Mouse (Mus musculus) neural tube, embryonic 15.5 days (tissue): ENCODE measurements around the gene Ptprm. TPM values are rescaled to one million over a fixed set of nuclear protein-coding genes. Genes with fewer than 3 reads are reported as not detected.

Experiments used
- ATAC-seq: fragments of 200-750 bp; cut with Nextera tagmentation; 2 replicates; pipeline ENCODE4 v1.8.0; 2017; ENCODE audit warnings: mild to moderate bottlenecking, moderate TSS enrichment, moderate library complexity; ENCODE audit not compliant: low FRiP score
- H3K27ac ChIP-seq: fragments of 300-500 bp; sonication (generic); replicated peaks from 2 replicates; pipeline ENCODE4 v1.5.1; 2015; ENCODE audit warnings: mild to moderate bottlenecking, inconsistent platforms
- H3K27me3 ChIP-seq: fragments of 300-500 bp; sonication (generic); replicated peaks from 2 replicates; pipeline ENCODE4 v1.6.1; 2015; ENCODE audit warnings: inconsistent platforms
- H3K36me3 ChIP-seq: fragments of 300-500 bp; sonication (generic); 2 replicates; pipeline ENCODE4 v1.6.1; 2015; ENCODE audit warnings: inconsistent platforms
- H3K4me1 ChIP-seq: fragments of 300-500 bp; sonication (generic); 2 replicates; pipeline ENCODE4 v1.6.1; 2015; ENCODE audit warnings: inconsistent platforms
- H3K4me2 ChIP-seq: fragments of 300-500 bp; sonication (generic); 2 replicates; pipeline ENCODE4 v1.6.1; 2015; ENCODE audit warnings: inconsistent platforms, mild to moderate bottlenecking, moderate library complexity
- H3K4me3 ChIP-seq: fragments of 300-500 bp; sonication (generic); replicated peaks from 2 replicates; pipeline ENCODE4 v1.5.1; 2015; ENCODE audit warnings: mild to moderate bottlenecking, inconsistent platforms
- H3K9ac ChIP-seq: fragments of 300-500 bp; sonication (generic); replicated peaks from 2 replicates; pipeline ENCODE4 v1.6.1; 2015; ENCODE audit warnings: mild to moderate bottlenecking, inconsistent platforms
- H3K9me3 ChIP-seq: fragments of 300-500 bp; sonication (generic); replicated peaks from 2 replicates; pipeline ENCODE4 v1.6.1; 2016; ENCODE audit warnings: inconsistent platforms
- WGBS: fragments of 180-500 bp; shearing (Covaris S2); methylation state at CpG from one replicate; pipeline ENCODE4 v1.1.7; 2015; ENCODE audit warnings: mixed read lengths; 5-methylcytosine and 5-hydroxymethylcytosine counted together
- polyA plus RNA-seq: library from polyadenylated mRNA; unstranded; fragments of >200 nt; fragmentation: Nextera tagmentation; extraction: Ambion mirVana; gene quantifications from 2 replicates; pipeline ENCODE4 v1.2.1, GENCODE M21; 2015

Ptprm gene
- 21.3 and 25.3 TPM in 2 replicates for polyA plus RNA-seq

- peak within 1 kb of the TSS; percentile 73 for H3K9ac ChIP-seq
- H3K4me1 ChIP-seq: peaks cover 38% of the 10 kb centered on the region
- no peaks in the 10 kb centered on the region for H3K9me3 ChIP-seq
- H3K27me3 ChIP-seq: no peaks in the 10 kb centered on the region
- peak within 1 kb of the TSS; percentile 76 for H3K4me3 ChIP-seq
- no peaks in the 10 kb centered on the region for H3K36me3 ChIP-seq
- H3K4me2 ChIP-seq: peak within 1 kb of the TSS; percentile 84
- WGBS: 0% methylated on average over 72 of the region's 73 CpGs
- peak; percentile 96 for ATAC-seq
- peak within 1 kb of the TSS; percentile 84 for H3K27ac ChIP-seq
Measured at GRCm38 (mm10) chr17:67354451-67355011, at the start of gene Ptprm. Gene Ptprm (minus strand): TSS chr17:67354457.

GRCm38 (mm10) chr17:67396205-67396604 lies 41.9 kb upstream of the Ptprm start:
- no peak overlapping the region for H3K9ac ChIP-seq
- H3K27ac ChIP-seq: no peak overlapping the region
- no peaks in the 10 kb centered on the region for H3K27me3 ChIP-seq
- WGBS: 93% methylated on average over 2 of the region's 2 CpGs
- no peaks in the 10 kb centered on the region for H3K4me1 ChIP-seq
- no peak overlapping the region for H3K4me3 ChIP-seq
- H3K4me2 ChIP-seq: no peak overlapping the region
- no peaks in the 10 kb centered on the region for H3K36me3 ChIP-seq
- H3K9me3 ChIP-seq: no peaks in the 10 kb centered on the region
- ATAC-seq: no peak

- Histone ChIP-seq H3K9me3 (no peaks in the 10 kb centered on the region), H3K27ac (no peak overlapping the region), H3K36me3 (no peaks in the 10 kb centered on the region), H3K27me3 (no peaks in the 10 kb centered on the region), H3K4me1 (0 out of 2 replicates have a peak, but pooled peaks cover 3% of the 10 kb centered on the region), H3K4me3 (no peak overlapping the region), H3K4me2 (no peak overlapping the region), H3K9ac (no peak overlapping the region)
- no peak for ATAC-seq
- WGBS: 68% methylated on average over 5 of the region's 5 CpGs
Measured at GRCm38 (mm10) chr17:67390851-67391250, 36.6 kb upstream of the Ptprm start.

GRCm38 (mm10) chr17:67388171-67388570 lies 33.9 kb upstream of the Ptprm start:
- H3K9me3 ChIP-seq: no peaks in the 10 kb centered on the region
- H3K27me3 ChIP-seq: no peaks in the 10 kb centered on the region
- no peaks in the 10 kb centered on the region for H3K36me3 ChIP-seq
- H3K4me1 ChIP-seq: 0 out of 2 replicates have a peak, but pooled peaks cover 3% of the 10 kb centered on the region
- H3K9ac ChIP-seq: no peak overlapping the region
- no peak overlapping the region for H3K27ac ChIP-seq
- 80% methylated on average over 7 of the region's 7 CpGs for WGBS
- no peak for ATAC-seq
- no peak overlapping the region for H3K4me2 ChIP-seq
- H3K4me3 ChIP-seq: no peak overlapping the region

- Histone ChIP-seq H3K4me3 (no peak overlapping the region), H3K4me1 (0 out of 2 replicates have a peak, but pooled peaks cover 3% of the 10 kb centered on the region), H3K27ac (no peak overlapping the region), H3K9ac (no peak overlapping the region), H3K36me3 (no peaks in the 10 kb centered on the region), H3K4me2 (no peak overlapping the region), H3K9me3 (no peaks in the 10 kb centered on the region), H3K27me3 (no peaks in the 10 kb centered on the region)
- WGBS: 57% methylated on average over 6 of the region's 6 CpGs
- ATAC-seq: no peak
Measured at GRCm38 (mm10) chr17:67385286-67385685, 31.0 kb upstream of the Ptprm start.

GRCm38 (mm10) chr17:67383635-67384034 lies 29.4 kb upstream of the Ptprm start:
- H3K4me1 ChIP-seq: 0 out of 2 replicates have a peak, but pooled peaks cover 3% of the 10 kb centered on the region
- no peak for ATAC-seq

GRCm38 (mm10) chr17:67381618-67382017 lies 27.4 kb upstream of the Ptprm start:
- Histone ChIP-seq H3K4me2 (no peak overlapping the region), H3K9me3 (no peaks in the 10 kb centered on the region), H3K4me1 (no peaks in the 10 kb centered on the region), H3K27me3 (no peaks in the 10 kb centered on the region), H3K27ac (no peak overlapping the region), H3K9ac (no peak overlapping the region), H3K36me3 (no peaks in the 10 kb centered on the region), H3K4me3 (no peak overlapping the region)
- 87% methylated on average over 5 of the region's 5 CpGs for WGBS
- no peak for ATAC-seq

More at GRCm38 (mm10) chr17:67383635-67384034, 29.4 kb upstream of the Ptprm start:
- Histone ChIP-seq H3K9ac (no peak overlapping the region), H3K27me3 (no peaks in the 10 kb centered on the region), H3K4me2 (no peak overlapping the region), H3K36me3 (no peaks in the 10 kb centered on the region), H3K9me3 (no peaks in the 10 kb centered on the region), H3K4me3 (no peak overlapping the region), H3K27ac (no peak overlapping the region)
- 100% methylated on average over 1 of the region's 1 CpGs for WGBS

- no peak overlapping the region for H3K4me3 ChIP-seq
- no peak overlapping the region for H3K27ac ChIP-seq
- 95% methylated on average over 7 of the region's 7 CpGs for WGBS
- H3K36me3 ChIP-seq: no peaks in the 10 kb centered on the region
- ATAC-seq: no peak
- no peaks in the 10 kb centered on the region for H3K9me3 ChIP-seq
- no peak overlapping the region for H3K9ac ChIP-seq
- H3K4me2 ChIP-seq: no peak overlapping the region
- H3K27me3 ChIP-seq: no peaks in the 10 kb centered on the region
- H3K4me1 ChIP-seq: no peaks in the 10 kb centered on the region
Measured at GRCm38 (mm10) chr17:67367866-67368265, 13.6 kb upstream of the Ptprm start.

- H3K9me3 ChIP-seq: no peaks in the 10 kb centered on the region
- ATAC-seq: no peak
- H3K9ac ChIP-seq: no peak overlapping the region
- no peak overlapping the region for H3K27ac ChIP-seq
- H3K4me1 ChIP-seq: no peaks in the 10 kb centered on the region
- H3K27me3 ChIP-seq: no peaks in the 10 kb centered on the region
- WGBS: 85% methylated on average over 1 of the region's 1 CpGs
- H3K4me3 ChIP-seq: no peak overlapping the region
- no peak overlapping the region for H3K4me2 ChIP-seq
- H3K36me3 ChIP-seq: no peaks in the 10 kb centered on the region
Measured at GRCm38 (mm10) chr17:67364491-67364890, 10.2 kb upstream of the Ptprm start.

- Histone ChIP-seq H3K36me3 (no peaks in the 10 kb centered on the region), H3K9ac (no peak overlapping the region), H3K27me3 (no peaks in the 10 kb centered on the region), H3K27ac (no peak overlapping the region), H3K9me3 (no peaks in the 10 kb centered on the region), H3K4me1 (no peaks in the 10 kb centered on the region), H3K4me3 (no peak overlapping the region), H3K4me2 (no peak overlapping the region)
- WGBS: 92% methylated on average over 11 of the region's 11 CpGs
- no peak for ATAC-seq
Measured at GRCm38 (mm10) chr17:67363377-67364070, 9.3 kb upstream of the Ptprm start.

GRCm38 (mm10) chr17:67362131-67362530 lies 7.9 kb upstream of the Ptprm start:
- no peak overlapping the region for H3K4me3 ChIP-seq
- no peaks in the 10 kb centered on the region for H3K36me3 ChIP-seq
- WGBS: 93% methylated on average over 6 of the region's 6 CpGs
- H3K4me2 ChIP-seq: no peak overlapping the region
- no peaks in the 10 kb centered on the region for H3K27me3 ChIP-seq
- H3K9ac ChIP-seq: no peak overlapping the region
- ATAC-seq: no peak
- H3K9me3 ChIP-seq: no peaks in the 10 kb centered on the region
- H3K27ac ChIP-seq: no peak overlapping the region
- H3K4me1 ChIP-seq: no peaks in the 10 kb centered on the region

- Histone ChIP-seq H3K27me3 (no peaks in the 10 kb centered on the region), H3K4me3 (no peak overlapping the region), H3K27ac (no peak overlapping the region), H3K36me3 (no peaks in the 10 kb centered on the region), H3K9ac (no peak overlapping the region), H3K4me1 (peaks cover 2% of the 10 kb centered on the region; the same call in 1 of the 2 replicates), H3K9me3 (no peaks in the 10 kb centered on the region), H3K4me2 (no peak overlapping the region)
- WGBS: 15% methylated on average over 3 of the region's 3 CpGs
- no peak for ATAC-seq
Measured at GRCm38 (mm10) chr17:67360606-67361005, 6.3 kb upstream of the Ptprm start.
